Comparison of ENCODE assay signal across 19 mouse cellular contexts in genomic region chr11:20328771-20329170, GRCm38 (mm10). TPM values are rescaled to one million over a fixed set of nuclear protein-coding genes. Genes with fewer than 3 reads are reported as not detected.
DNase-seq lines count a peak whose midpoint lies in the region; ATAC-seq lines count a peak whose summit lies in the region.
"Had no signal": no experiment of that assay in that cellular context is flagged by ENCODE, and none has a peak within 500 bp of the region (broad histone marks: within the 10 kb centered on the region; RNA-seq: fewer than 3 reads in every experiment).

No protein-coding gene starts in this region.

- no peaks in the 10 kb centered on the region for H3K27me3 ChIP-seq in hindbrain, embryonic 13.5 days
- H3K27me3 ChIP-seq in hindbrain, embryonic 12.5 days, result no peaks in the 10 kb centered on the region
- no peaks in the 10 kb centered on the region for H3K27me3 ChIP-seq in megakaryocyte, embryonic 14.5 days (replicated peaks)
- H3K27me3 ChIP-seq in intestine, embryonic 16.5 days (replicated peaks; ENCODE audit: control insufficient read depth, insufficient read depth, low read length), result no peaks in the 10 kb centered on the region
- H3K27me3 ChIP-seq: embryonic facial prominence, embryonic 12.5 days; forebrain, embryonic 15.5 days; Patski had no signal

- H3K4me1 ChIP-seq in hindbrain, embryonic 13.5 days (replicated peaks), result peaks cover 34% of the 10 kb centered on the region
- peaks cover 21% of the 10 kb centered on the region for H3K4me1 ChIP-seq in hindbrain, embryonic 12.5 days
- H3K4me1 ChIP-seq in megakaryocyte, embryonic 14.5 days, result peaks cover 80% of the 10 kb centered on the region
- H3K4me1 ChIP-seq in intestine, embryonic 16.5 days (ENCODE audit: control insufficient read depth, insufficient read depth, low read length), result peaks cover 6% of the 10 kb centered on the region; the same call in 1 of the 2 replicates

- no peaks in the 10 kb centered on the region for H3K9me3 ChIP-seq in hindbrain, embryonic 13.5 days
- no peaks in the 10 kb centered on the region for H3K9me3 ChIP-seq in hindbrain, embryonic 12.5 days (replicated peaks)
- H3K9me3 ChIP-seq in megakaryocyte, embryonic 14.5 days, result no peaks in the 10 kb centered on the region
- H3K9me3 ChIP-seq in intestine, embryonic 16.5 days (ENCODE audit: control insufficient read depth, low read length), result no peaks in the 10 kb centered on the region
- H3K9me3 ChIP-seq: embryonic facial prominence, embryonic 12.5 days; forebrain, embryonic 15.5 days had no signal

- peak; percentile 16 for DNase-seq in thymus, postnatal 0 days (ENCODE audit: low spot score)
- no peak for DNase-seq in thymus, adult 18-20 months
- DNase-seq: adrenal gland, postnatal 14 days; cerebellum, adult 11-12 months; cerebellum, adult 9-10 months; cerebellum, postnatal 25 days; gastrocnemius, postnatal 36 days; heart, adult 18-20 months had no signal

- no peaks in the 10 kb centered on the region for H3K36me3 ChIP-seq in hindbrain, embryonic 13.5 days
- H3K36me3 ChIP-seq in hindbrain, embryonic 12.5 days, result no peaks in the 10 kb centered on the region
- H3K36me3 ChIP-seq in megakaryocyte, embryonic 14.5 days (replicated peaks; ENCODE audit: low read length), result peaks cover 32% of the 10 kb centered on the region
- no peaks in the 10 kb centered on the region for H3K36me3 ChIP-seq in intestine, embryonic 16.5 days (ENCODE audit: control insufficient read depth, insufficient read depth, low read length)
- H3K36me3 ChIP-seq: embryonic facial prominence, embryonic 12.5 days; forebrain, embryonic 15.5 days had no signal

- no peak overlapping the region for H3K4me3 ChIP-seq in hindbrain, embryonic 13.5 days
- H3K4me3 ChIP-seq in hindbrain, embryonic 12.5 days, result no peak overlapping the region
- H3K4me3 ChIP-seq in megakaryocyte, embryonic 14.5 days (replicated peaks), result peak overlapping the region; percentile 33
- no peak overlapping the region for H3K4me3 ChIP-seq in intestine, embryonic 16.5 days (ENCODE audit: low read length)
- H3K4me3 ChIP-seq: embryonic facial prominence, embryonic 12.5 days; forebrain, embryonic 15.5 days had no signal

- no peak overlapping the region for H3K4me2 ChIP-seq in hindbrain, embryonic 13.5 days
- H3K4me2 ChIP-seq in hindbrain, embryonic 12.5 days (replicated peaks), result no peak overlapping the region
- no peak overlapping the region for H3K4me2 ChIP-seq in intestine, embryonic 16.5 days (ENCODE audit: low read depth, low read length)
- H3K4me2 ChIP-seq: embryonic facial prominence, embryonic 12.5 days; forebrain, embryonic 15.5 days; heart, embryonic 11.5 days; hindbrain, embryonic 14.5 days had no signal

- H3K27ac ChIP-seq in hindbrain, embryonic 13.5 days, result 0 out of 2 replicates have a peak overlapping the region, but pooled peaks have one; percentile 40
- H3K27ac ChIP-seq in hindbrain, embryonic 12.5 days, result no peak overlapping the region
- no peak overlapping the region for H3K27ac ChIP-seq in intestine, embryonic 16.5 days (ENCODE audit: low read length)
- H3K27ac ChIP-seq: embryonic facial prominence, embryonic 12.5 days; forebrain, embryonic 15.5 days; hindbrain, embryonic 14.5 days had no signal

- ATAC-seq in hindbrain, embryonic 13.5 days (ENCODE audit: low FRiP score), result no peak
- no peak for ATAC-seq in hindbrain, embryonic 12.5 days (ENCODE audit: low FRiP score)
- ATAC-seq in megakaryocyte, adult 5-6 weeks (ENCODE audit: poor library complexity, severe bottlenecking), result no peak
- no peak for ATAC-seq in intestine, embryonic 16.5 days
- ATAC-seq: activated CD4-positive, CD25-positive, alpha-beta regulatory T cell, adult 4 months; forebrain, embryonic 15.5 days; Patski had no signal

- 89% methylated on average over 6 of the region's 6 CpGs for WGBS in hindbrain, embryonic 13.5 days
- WGBS in hindbrain, embryonic 12.5 days, result 86% methylated on average over 6 of the region's 6 CpGs
- WGBS in intestine, embryonic 16.5 days, result 81% methylated on average over 6 of the region's 6 CpGs

- H3K9ac ChIP-seq in hindbrain, embryonic 13.5 days, result no peak overlapping the region
- H3K9ac ChIP-seq in hindbrain, embryonic 12.5 days, result no peak overlapping the region
- H3K9ac ChIP-seq in intestine, embryonic 16.5 days (ENCODE audit: low read depth, low read length), result no peak overlapping the region
- H3K9ac ChIP-seq: embryonic facial prominence, embryonic 12.5 days; forebrain, embryonic 15.5 days; hindbrain, embryonic 14.5 days had no signal

RNA-seq across cellular contexts. Expression of gene Slc1a4, which starts 3.7 kb away (rescaled TPM):
- polyA plus RNA-seq in hindbrain, embryonic 13.5 days (2015; fragmentation: Nextera tagmentation; extraction: Ambion mirVana), result 39.5 and 40.8 TPM in 2 replicates
- polyA plus RNA-seq in hindbrain, embryonic 12.5 days (2016; fragmentation: Nextera tagmentation; extraction: Ambion mirVana), result 25.2 and 26.0 TPM in 2 replicates
- 8.6 and 10.8 TPM in 2 replicates for polyA plus RNA-seq in megakaryocyte, embryonic 14.5 days (2012; ENCODE audit: insufficient read depth, low replicate concordance)
- total RNA-seq in megakaryocyte, adult 5-6 weeks (2015), result not detected in 2 replicates
- 0.07 and 0.20 TPM in 2 replicates for total RNA-seq in megakaryocyte, adult 5-6 weeks (2017)
- polyA plus RNA-seq in thymus, postnatal 0 days (2015; fragmentation: Nextera tagmentation; extraction: Ambion mirVana), result 5.6 and 6.1 TPM in 2 replicates
- 11.2 and 11.9 TPM in 2 replicates for polyA plus RNA-seq in intestine, embryonic 16.5 days (2015; fragmentation: Nextera tagmentation; extraction: Ambion mirVana)
